Comparison of ENCODE assay signal across 9 mouse cellular contexts in genomic region chr9:56886113-56886512, GRCm38 (mm10). TPM values are rescaled to one million over a fixed set of nuclear protein-coding genes. Genes with fewer than 3 reads are reported as not detected.
DNase-seq lines count a peak whose midpoint lies in the region; ATAC-seq and TF ChIP-seq lines count a peak whose summit lies in the region.
"Had no signal": no experiment of that assay in that cellular context is flagged by ENCODE, and none has a peak within 500 bp of the region (broad histone marks: within the 10 kb centered on the region; RNA-seq: fewer than 3 reads in every experiment).

No protein-coding gene starts in this region.

- no peak overlapping the region for H3K4me3 ChIP-seq in left cerebral cortex, adult 2 months
- no peak overlapping the region for H3K4me3 ChIP-seq in E14TG2a.4 (replicated peaks; ENCODE audit: low read length)
- H3K4me3 ChIP-seq: forebrain, embryonic 15.5 days had no signal

- H3K9me3 ChIP-seq in E14TG2a.4 (ENCODE audit: low read length): no peaks in the 10 kb centered on the region
- H3K9me3 ChIP-seq: forebrain, embryonic 15.5 days had no signal

- no peak for DNase-seq in left cerebral cortex, adult 2 months (ENCODE audit: extremely low spot score in 1 of 2, low spot score in 2 of 2)
- no peak for DNase-seq in left cerebral cortex, postnatal 25 days (ENCODE audit: low spot score in 2 of 2)
- peak; percentile 53 for DNase-seq in WW6 (ENCODE audit: low read depth, low spot score)
- DNase-seq in adrenal gland, adult 8-10 months: no peak
- DNase-seq in cerebellum, postnatal 36 days: no peak
- DNase-seq: kidney, adult 2 months had no signal

- H3K27me3 ChIP-seq in E14TG2a.4 (ENCODE audit: insufficient read depth, low read length): peaks cover 43% of the 10 kb centered on the region
- H3K27me3 ChIP-seq: forebrain, embryonic 15.5 days had no signal

- H3K4me1 ChIP-seq in E14TG2a.4 (replicated peaks; ENCODE audit: low read depth, low read length): peaks cover 28% of the 10 kb centered on the region

- no peaks in the 10 kb centered on the region for H3K36me3 ChIP-seq in E14TG2a.4 (ENCODE audit: insufficient read depth, low read length)
- H3K36me3 ChIP-seq: forebrain, embryonic 15.5 days had no signal

- peak; percentile 42 for TF ChIP-seq CTCF in left cerebral cortex, adult 2 months (IDR thresholded peaks at IDR 0.05)
- TF ChIP-seq CTCF in E14TG2a.4 (conservative IDR thresholded peaks at IDR 0.05; ENCODE audit: low read length): peak; percentile 39

- intact Hi-C loops in left cerebral cortex, adult 2 months (cut with DNase I): no loop called here
- intact Hi-C loops in left cerebral cortex, postnatal 25 days (cut with DNase I): no loop called here

- 0 out of 2 replicates have a peak, but pooled peaks have one; percentile 36 for ATAC-seq in megakaryocyte progenitor cell, adult 5-6 weeks (replicated peaks; ENCODE audit: poor library complexity)
- ATAC-seq: forebrain, embryonic 15.5 days had no signal

- no peak overlapping the region for H3K27ac ChIP-seq in left cerebral cortex, adult 2 months
- H3K27ac ChIP-seq: forebrain, embryonic 15.5 days had no signal

RNA-seq across cellular contexts. Expression of gene Cspg4, which starts 21.3 kb away (rescaled TPM):
- total RNA-seq in left cerebral cortex, adult 2 months (2021): 10 to 100 TPM; 15.2 to 15.9 TPM
- 10 to 100 TPM; 17.2 to 18.5 TPM for total RNA-seq in left cerebral cortex, postnatal 25 days (2021)
- not detected in 2 replicates for total RNA-seq in megakaryocyte progenitor cell, adult 5-6 weeks (2015)
- total RNA-seq in megakaryocyte progenitor cell, adult 5-6 weeks (2017): not detected in 2 replicates
- total RNA-seq in adrenal gland, adult 8-10 months (2022): 10 to 100 TPM in 1 of 4 experiments, 1 to 10 TPM in 3; 6.4 to 15.0 (median 8.1) TPM

RNA-seq across cellular contexts. Expression of gene Odf3l1, which starts 21.6 kb away (rescaled TPM):
- total RNA-seq in left cerebral cortex, adult 2 months (2021): not detected
- not detected for total RNA-seq in left cerebral cortex, postnatal 25 days (2021)
- not detected in 2 replicates for total RNA-seq in megakaryocyte progenitor cell, adult 5-6 weeks (2015)
- not detected in 2 replicates for total RNA-seq in megakaryocyte progenitor cell, adult 5-6 weeks (2017)
- total RNA-seq in adrenal gland, adult 8-10 months (2022): 1 to 10 TPM in 1 of 4 experiments, under 1 TPM in 2, not detected in 1; 0.29 to 1.5 (median 0.40) TPM

RNA-seq across cellular contexts. Expression of gene Snx33, which starts 42.1 kb away (rescaled TPM):
- total RNA-seq in left cerebral cortex, adult 2 months (2021): 1 to 10 TPM; 5.8 to 7.3 TPM
- 1 to 10 TPM; 6.7 to 7.6 TPM for total RNA-seq in left cerebral cortex, postnatal 25 days (2021)
- total RNA-seq in megakaryocyte progenitor cell, adult 5-6 weeks (2015): 3.3 TPM in 2 replicates
- total RNA-seq in megakaryocyte progenitor cell, adult 5-6 weeks (2017): 2.8 TPM in 2 replicates
- total RNA-seq in adrenal gland, adult 8-10 months (2022): 10 to 100 TPM; 31.4 to 52.0 (median 39.9) TPM

RNA-seq across cellular contexts. Expression of gene Imp3, which starts 51.2 kb away (rescaled TPM):
- 10 to 100 TPM; 49.8 to 50.2 TPM for total RNA-seq in left cerebral cortex, adult 2 months (2021)
- total RNA-seq in left cerebral cortex, postnatal 25 days (2021): 10 to 100 TPM; 47.5 to 59.8 TPM
- 138 and 147 TPM in 2 replicates for total RNA-seq in megakaryocyte progenitor cell, adult 5-6 weeks (2015)
- 68.5 and 77.3 TPM in 2 replicates for total RNA-seq in megakaryocyte progenitor cell, adult 5-6 weeks (2017)
- 100 to 1,000 TPM; 102 to 128 (median 114) TPM for total RNA-seq in adrenal gland, adult 8-10 months (2022)

Comparison
In these comparisons a context has a peak if more than half of its experiments do, and no peak if none do; other contexts are left out.
1. RNA of gene Cspg4, which starts 21.3 kb away (total RNA-seq): 17.2 to 18.5 TPM in left cerebral cortex, postnatal 25 days, 15.2 to 15.9 TPM in left cerebral cortex, adult 2 months and 6.4 to 15.0 TPM in adrenal gland, adult 8-10 months; not detected in megakaryocyte progenitor cell, adult 5-6 weeks; every median in the first group is over 4 times any median in the second.